Mouse (Mus musculus) liver, embryonic 14.5 days (tissue): ENCODE data around the gene Zfp385a. TPM values are rescaled to one million over a fixed set of nuclear protein-coding genes. Genes with fewer than 3 reads are reported as not detected.

Source experiments
- ATAC-seq: fragments of 200-750 bp; cut with Nextera tagmentation; 2 replicates; pipeline ENCODE4 v1.8.0; 2017; ENCODE audit warnings: moderate number of reproducible peaks, mild to moderate bottlenecking, moderate library complexity; ENCODE audit not compliant: insufficient read depth
- DNase-seq, 3 experiments: peaks; one replicate each; pipeline ENCODE4 v3.0.0-alpha.2; 2012 to 2013; ENCODE audit warnings: low read depth in 3 of 3, low spot score in 3 of 3
- H3K27ac ChIP-seq: fragments of 300-500 bp; sonication (generic); 2 replicates; pipeline ENCODE4 v1.5.1; 2014; ENCODE audit warnings: moderate library complexity, mild to moderate bottlenecking, control low read depth, inconsistent platforms
- H3K27me3 ChIP-seq: fragments of 300-500 bp; sonication (generic); 2 replicates; pipeline ENCODE4 v1.6.1; 2014; ENCODE audit warnings: mild to moderate bottlenecking, low read length, moderate library complexity; ENCODE audit not compliant: control insufficient read depth, insufficient read depth
- H3K36me3 ChIP-seq: fragments of 300-500 bp; sonication (generic); replicated peaks from 2 replicates; pipeline ENCODE4 v1.6.1; 2014; ENCODE audit warnings: low read depth; ENCODE audit not compliant: control insufficient read depth, insufficient read depth
- H3K4me1 ChIP-seq, 2 experiments: fragments of 200-500 bp in 1 of 2; fragments of 300-500 bp in 1 of 2; sonication (generic) in 1 of 2; replicated peaks; 2 replicates each; pipeline ENCODE4 v1.6.1; 2012 to 2014; ENCODE audit warnings: antibody characterized with exemption in 1 of 2, inconsistent platforms in 1 of 2, low read length in 1 of 2; ENCODE audit not compliant: control insufficient read depth in 2 of 2, insufficient read depth in 2 of 2
- H3K4me2 ChIP-seq: fragments of 300-500 bp; sonication (generic); 2 replicates; pipeline ENCODE4 v1.6.1; 2014; ENCODE audit warnings: low read depth, mild to moderate bottlenecking, control low read depth, moderate library complexity
- H3K4me3 ChIP-seq, 2 experiments: fragments of 200-500 bp in 1 of 2; fragments of 300-500 bp in 1 of 2; sonication (generic) in 1 of 2; 2 replicates each; pipeline ENCODE4 v1.5.1; 2012 to 2014; ENCODE audit warnings: low read depth in 2 of 2, low read length in 2 of 2, mild to moderate bottlenecking in 2 of 2, control low read depth in 1 of 2, inconsistent platforms in 1 of 2, moderate library complexity in 1 of 2; ENCODE audit not compliant: insufficient read depth in 1 of 2
- H3K9ac ChIP-seq: fragments of 300-500 bp; sonication (generic); replicated peaks from 2 replicates; pipeline ENCODE4 v1.6.1; 2014; ENCODE audit warnings: mild to moderate bottlenecking, control low read depth, moderate library complexity
- H3K9me3 ChIP-seq: fragments of 300-500 bp; sonication (generic); 2 replicates; pipeline ENCODE4 v1.6.1; 2016; ENCODE audit warnings: low read length, mixed read lengths; ENCODE audit not compliant: control insufficient read depth
- CTCF ChIP-seq: IDR thresholded peaks from 2 replicates; pipeline ENCODE4 v1.5.1; 2016; ENCODE audit warnings: antibody characterized with exemption, low read depth, control low read depth
- EP300 ChIP-seq: IDR thresholded peaks from 2 replicates; pipeline ENCODE4 v1.6.1; 2016; ENCODE audit warnings: antibody characterized with exemption, low read depth
- WGBS: fragments of 180-500 bp; shearing (Covaris S2); extraction: QIAGEN DNeasy Blood & Tissue Kit; methylation state at CpG from one replicate; pipeline ENCODE4 v1.1.7; 2014; ENCODE audit not compliant: insufficient replicate concordance; 5-methylcytosine and 5-hydroxymethylcytosine counted together
- polyA plus RNA-seq, 2 experiments: library from polyadenylated mRNA; depleted of rRNA in 1 of 2; stranded (reverse) in 1 of 2; unstranded in 1 of 2; fragments of >200 nt; fragmentation: Nextera tagmentation in 1 of 2; extraction: Ambion mirVana in 1 of 2; gene quantifications; 2 replicates each; pipeline versions ENCODE4 v1.2.1 to v1.2.3; 2012 to 2014

The Zfp385a gene
- polyA plus RNA-seq, 2 experiments = 4.7 to 4.9 TPM

GRCm38 (mm10) chr15:103339166-103339960 is 530 bp downstream of the Zfp385a start:
- WGBS = under 1% methylated on average over 30 of the region's 31 CpGs
- no peak for TF ChIP-seq EP300
- no peak for TF ChIP-seq CTCF
- H3K4me1 ChIP-seq = peaks cover 3 to 35% of the 10 kb centered on the region in 2 experiments
- no peaks in the 10 kb centered on the region for H3K36me3 ChIP-seq
- peak overlapping the region; percentile 62 to 75 for H3K4me3 ChIP-seq
- DNase-seq (peak in 1 of 3 experiments; percentile 32), ATAC-seq (peak; percentile 71)
- H3K27ac ChIP-seq = no peak overlapping the region
- H3K9me3 ChIP-seq = no peaks in the 10 kb centered on the region
- peak overlapping the region; percentile 94 for H3K4me2 ChIP-seq
- no peaks in the 10 kb centered on the region; the same call in 1 of the 2 replicates for H3K27me3 ChIP-seq
- H3K9ac ChIP-seq = peak overlapping the region; percentile 36

- Histone ChIP-seq H3K27ac (no peak overlapping the region), H3K27me3 (no peaks in the 10 kb centered on the region; the same call in 1 of the 2 replicates), H3K4me3 (peak overlapping the region in 1 of 2 experiments; percentile 75; a peak in 2 of 4 replicates), H3K4me1 (peaks cover 3 to 35% of the 10 kb centered on the region in 2 experiments), H3K9me3 (no peaks in the 10 kb centered on the region), H3K9ac (no peak overlapping the region), H3K4me2 (peak overlapping the region; percentile 94), H3K36me3 (no peaks in the 10 kb centered on the region)
- DNase-seq (no peak), ATAC-seq (no peak)
- TF ChIP-seq EP300 (no peak), CTCF (no peak)
- 20% methylated on average over 4 of the region's 4 CpGs for WGBS
These were observed 1.1 kb downstream of the Zfp385a start for GRCm38 (mm10) chr15:103338829-103339165.

GRCm38 (mm10) chr15:103336996-103337667 is 2.8 kb downstream of the Zfp385a start:
- 26% methylated on average over 11 of the region's 11 CpGs for WGBS
- Histone ChIP-seq H3K4me1 (peaks cover 3 to 37% of the 10 kb centered on the region in 2 experiments), H3K4me2 (no peak overlapping the region), H3K4me3 (no peak overlapping the region), H3K27me3 (no peaks in the 10 kb centered on the region; the same call in 1 of the 2 replicates), H3K9ac (no peak overlapping the region), H3K36me3 (no peaks in the 10 kb centered on the region), H3K27ac (no peak overlapping the region), H3K9me3 (no peaks in the 10 kb centered on the region)
- DNase-seq = no peak
- no peak for ATAC-seq
- TF ChIP-seq EP300 (no peak), CTCF (no peak)

GRCm38 (mm10) chr15:103335488-103336235 is 4.2 kb downstream of the Zfp385a start:
- H3K4me3 ChIP-seq = no peak overlapping the region
- H3K27ac ChIP-seq = no peak overlapping the region
- H3K9ac ChIP-seq = no peak overlapping the region
- H3K4me2 ChIP-seq = no peak overlapping the region
- TF ChIP-seq EP300 (no peak), CTCF (no peak)
- H3K27me3 ChIP-seq = no peaks in the 10 kb centered on the region; the same call in 1 of the 2 replicates
- no peaks in the 10 kb centered on the region for H3K9me3 ChIP-seq
- DNase-seq (no peak), ATAC-seq (no peak)
- 63% methylated on average over 7 of the region's 7 CpGs for WGBS
- H3K4me1 ChIP-seq = peaks cover 3 to 35% of the 10 kb centered on the region in 2 experiments
- H3K36me3 ChIP-seq = no peaks in the 10 kb centered on the region
